Mouse (Mus musculus) gastrocnemius, adult 8-10 months (tissue): ENCODE results near the gene Dpf1. TPM values are rescaled to one million over a fixed set of nuclear protein-coding genes. Genes with fewer than 3 reads are reported as not detected.
A peak's percentile ranks its signal among the peaks of the same experiment; 100 is the strongest.

ENCODE experiments used
- DNase-seq, 2 experiments: peaks; one replicate each; pipeline ENCODE4 v3.0.0; 2022; ENCODE audit warnings: low spot score in 2 of 2
- total RNA-seq, 4 experiments: library from RNA; stranded (reverse); gene quantifications; 2 replicates each; pipeline ENCODE4 v1.2.4; 2022

The Dpf1 gene
- total RNA-seq, 4 experiments from 2014 or later: 0.92 to 4.5 (median 2.0) TPM

- peak; percentile 55 to 57 for DNase-seq
Measured at GRCm38 (mm10) chr7:29288942-29289638, 14.7 kb upstream of the Dpf1 start, which contains the start of gene Ppp1r14a. Ppp1r14a (plus strand) TSS chr7:29289308.

- no peak for DNase-seq
Measured at GRCm38 (mm10) chr7:29289856-29290255, 13.9 kb upstream of the Dpf1 start.

- DNase-seq: no peak
Measured at GRCm38 (mm10) chr7:29290691-29291485, 12.9 kb upstream of the Dpf1 start.

GRCm38 (mm10) chr7:29291616-29292457 lies 11.9 kb upstream of the Dpf1 start:
- DNase-seq: no peak

GRCm38 (mm10) chr7:29292458-29293098 lies 11.2 kb upstream of the Dpf1 start:
- DNase-seq: no peak

GRCm38 (mm10) chr7:29293131-29294065 lies 10.4 kb upstream of the Dpf1 start:
- DNase-seq: peak in 1 of 2 experiments; percentile 24

- DNase-seq: no peak
Measured at GRCm38 (mm10) chr7:29294111-29294761, 9.5 kb upstream of the Dpf1 start.

- no peak for DNase-seq
Measured at GRCm38 (mm10) chr7:29295861-29296647, 7.7 kb upstream of the Dpf1 start.

GRCm38 (mm10) chr7:29296998-29297397 lies 6.8 kb upstream of the Dpf1 start:
- peak; percentile 40 to 64 for DNase-seq

GRCm38 (mm10) chr7:29301127-29301566 lies 2.6 kb upstream of the Dpf1 start:
- peak in 1 of 2 experiments; percentile 33 for DNase-seq

GRCm38 (mm10) chr7:29302641-29303040 lies 1.1 kb upstream of the Dpf1 start:
- no peak for DNase-seq

GRCm38 (mm10) chr7:29304463-29305262 lies 912 bp downstream of the Dpf1 start:
- no peak for DNase-seq

- no peak for DNase-seq
Measured at GRCm38 (mm10) chr7:29305263-29305988, 1.7 kb downstream of the Dpf1 start.

- DNase-seq: no peak
Measured at GRCm38 (mm10) chr7:29306108-29306507, 2.4 kb downstream of the Dpf1 start.

- DNase-seq: no peak
Measured at GRCm38 (mm10) chr7:29306619-29307018, 2.9 kb downstream of the Dpf1 start.

- DNase-seq: peak; percentile 81 to 86
Measured at GRCm38 (mm10) chr7:29307350-29308104, 3.8 kb downstream of the Dpf1 start.
